Mouse (Mus musculus) spleen, embryonic (tissue): Measurements from ENCODE around the gene Rab1a.
"Not testable (repeated sequence)": the region's sequence is repeated elsewhere in the genome, so short reads cannot be mapped to it uniquely, and the experiment has no call there.

Experiments
- CTCF ChIA-PET: fragments of 350-600 bp; sonication (Branson Sonifier 250); formaldehyde crosslinking; loops from one replicate; lab custom pipeline; 2022; lab: Charles Lee

Rab1a gene

DNA sequence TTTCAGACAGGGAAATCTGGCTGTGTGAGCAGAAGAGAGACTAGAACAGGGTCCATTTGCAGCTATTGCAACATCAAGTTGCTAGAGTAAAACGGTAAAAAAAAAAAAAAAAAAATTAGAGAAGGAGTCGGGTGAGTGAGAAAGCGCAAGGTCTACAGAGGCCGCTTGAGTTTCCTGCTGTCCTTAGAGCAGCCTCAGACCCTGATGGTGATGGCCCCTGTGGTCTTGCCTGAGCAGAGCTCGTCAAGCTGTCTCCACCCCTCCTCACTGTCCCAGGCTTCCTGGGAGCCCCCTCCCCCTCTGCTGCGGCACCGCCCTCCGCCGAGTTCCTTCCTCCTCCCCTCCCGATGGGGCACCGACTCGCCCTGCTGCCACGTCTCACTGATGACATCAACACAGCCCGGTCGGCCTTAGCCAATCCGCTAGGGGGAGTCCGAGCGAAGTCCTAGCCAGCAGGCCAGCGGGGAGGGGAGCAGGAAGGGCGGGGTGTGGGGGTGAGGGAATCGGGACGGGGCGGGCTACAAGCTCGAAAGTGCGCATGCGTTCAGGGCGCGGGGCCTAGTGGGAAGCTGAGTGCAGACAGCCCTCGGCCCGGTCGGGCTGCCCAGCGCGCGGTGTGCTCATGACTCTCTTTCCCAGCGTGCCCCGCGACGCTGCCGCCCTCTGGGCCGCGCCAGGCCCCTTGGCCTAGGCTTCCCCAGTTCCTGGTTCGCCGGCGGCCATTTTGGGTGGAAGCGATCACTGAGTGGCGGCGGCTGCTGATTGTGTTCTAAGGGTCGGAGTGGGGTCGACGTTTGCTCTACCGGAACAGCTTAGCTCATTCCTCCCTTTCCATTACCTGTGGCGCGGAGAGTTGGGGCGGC, at the start of gene Rab1a:
TSS of gene Rab1a (plus strand) at position 720 of the 863 bp plus-strand sequence.
- CTCF ChIA-PET = no interaction called here

DNA sequence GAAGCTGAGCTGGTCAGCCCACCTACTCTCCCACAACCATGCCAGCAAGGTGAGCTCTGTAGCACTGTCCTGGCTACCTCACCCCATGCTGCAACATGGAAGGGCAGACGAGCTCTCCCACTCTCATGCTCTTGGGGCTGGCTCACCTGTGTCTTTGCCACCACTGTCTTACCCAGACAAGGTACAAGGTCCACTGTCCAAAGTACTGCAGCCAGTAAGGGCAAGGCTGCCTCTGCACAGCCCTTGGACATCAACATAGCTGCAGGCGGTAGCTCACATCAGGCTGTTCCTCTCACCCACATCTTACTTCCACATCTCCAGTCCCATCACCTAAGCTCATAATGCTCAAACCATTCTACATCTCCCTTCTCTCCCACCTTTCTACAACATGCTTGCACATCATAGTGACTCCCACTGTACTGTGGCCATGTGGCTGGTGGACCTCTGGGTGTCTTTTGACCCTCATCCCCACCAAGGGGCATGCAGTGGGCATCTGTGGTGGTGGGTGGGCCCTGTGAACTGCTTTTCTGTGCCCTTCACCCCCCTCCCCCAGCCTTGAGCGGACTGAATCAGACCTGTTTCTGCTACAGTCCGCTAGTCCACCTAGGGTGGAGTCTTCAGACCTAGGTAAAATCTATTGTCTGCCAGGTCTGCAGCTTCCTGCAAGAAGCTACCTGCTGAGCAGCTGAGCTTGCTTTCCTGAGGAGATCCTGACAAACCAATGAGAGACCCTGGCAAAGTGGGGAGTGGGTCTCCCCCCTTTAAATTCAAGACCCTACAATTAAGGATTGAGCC, 48.9 kb upstream of the Rab1a start:
- CTCF ChIA-PET = no interaction called here

DNA sequence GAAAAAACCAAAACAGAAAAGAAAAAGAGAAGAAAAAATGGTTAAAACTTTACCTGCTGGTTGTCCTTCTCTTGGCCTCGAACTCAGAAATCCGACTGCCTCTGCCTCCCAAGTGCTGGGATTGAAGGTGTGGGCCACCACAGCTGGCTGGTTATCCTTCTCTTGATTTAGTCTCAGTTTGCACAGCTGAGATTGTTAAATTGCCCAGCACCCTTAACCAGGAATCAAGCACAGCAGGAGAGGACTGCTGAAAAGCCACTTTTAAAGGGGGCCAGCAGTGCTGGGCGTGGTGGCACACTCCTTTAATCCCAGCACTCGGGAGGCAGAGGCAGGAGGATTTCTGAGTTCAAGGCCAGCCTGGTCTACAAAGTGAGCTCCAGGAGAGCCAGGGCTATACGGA, 47.7 kb upstream of the Rab1a start:
- CTCF ChIA-PET = not testable (repeated sequence)

DNA sequence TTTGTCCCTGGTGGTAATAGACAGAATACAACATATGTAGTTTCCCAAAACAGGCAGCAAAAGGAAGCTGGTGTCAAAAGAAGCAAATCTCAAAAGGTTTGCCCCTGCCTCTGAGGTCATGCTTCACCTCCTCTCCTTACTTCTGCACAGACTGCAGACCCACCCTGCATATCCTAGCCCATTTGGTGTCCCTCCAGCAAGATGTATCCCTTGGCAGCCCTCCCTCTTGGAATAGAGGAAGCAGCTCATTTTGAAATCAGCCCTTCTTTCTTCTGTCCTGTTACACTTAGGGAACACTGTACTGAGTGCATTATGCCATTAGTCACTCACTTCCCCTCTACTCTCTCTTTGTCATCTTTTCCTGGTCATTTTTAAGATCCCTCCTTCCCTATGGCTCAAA, 42.4 kb upstream of the Rab1a start:
- CTCF ChIA-PET = no interaction called here

DNA sequence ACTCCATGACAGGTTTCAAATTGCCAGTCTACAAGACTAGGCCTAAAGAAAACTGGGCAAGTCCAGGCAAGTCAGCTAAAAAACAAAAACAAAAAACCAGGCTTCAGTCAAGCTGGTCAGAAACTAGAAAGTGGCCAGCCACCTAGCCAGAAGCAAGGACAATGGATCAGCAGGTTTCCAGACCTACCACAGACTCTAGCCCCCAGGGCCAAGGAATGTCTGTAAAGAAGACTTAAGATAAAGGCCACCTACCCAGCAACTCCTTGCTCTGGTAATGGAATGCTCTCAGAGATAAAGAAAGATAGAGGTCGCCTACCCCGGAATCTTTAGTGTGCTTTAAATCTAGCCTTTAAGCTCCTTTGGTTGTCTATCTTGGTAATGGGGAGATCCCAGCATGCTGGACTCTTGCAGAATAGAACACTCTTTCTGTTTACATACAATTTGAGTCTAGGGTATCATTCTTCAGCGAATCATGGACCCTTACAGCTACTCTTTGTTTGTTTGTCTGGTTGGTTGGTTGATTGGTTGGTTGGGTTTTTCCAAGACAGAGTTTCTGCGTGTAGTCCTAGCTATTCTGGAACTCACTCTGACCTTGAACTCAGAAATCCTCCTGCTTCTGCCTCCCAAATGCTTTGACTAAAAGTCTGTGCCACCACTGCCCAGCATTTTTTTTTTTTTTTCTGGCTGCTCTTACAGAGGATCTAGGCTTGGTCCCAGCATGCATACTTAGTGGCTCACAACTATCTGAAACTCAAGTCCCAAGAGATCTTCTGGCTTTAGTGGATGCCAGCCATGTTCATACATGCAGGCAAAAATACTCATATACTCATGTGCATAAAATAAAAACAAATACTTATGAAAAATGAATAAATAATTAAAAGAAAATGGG, 36.0 kb upstream of the Rab1a start:
- CTCF ChIA-PET = no interaction called here

DNA sequence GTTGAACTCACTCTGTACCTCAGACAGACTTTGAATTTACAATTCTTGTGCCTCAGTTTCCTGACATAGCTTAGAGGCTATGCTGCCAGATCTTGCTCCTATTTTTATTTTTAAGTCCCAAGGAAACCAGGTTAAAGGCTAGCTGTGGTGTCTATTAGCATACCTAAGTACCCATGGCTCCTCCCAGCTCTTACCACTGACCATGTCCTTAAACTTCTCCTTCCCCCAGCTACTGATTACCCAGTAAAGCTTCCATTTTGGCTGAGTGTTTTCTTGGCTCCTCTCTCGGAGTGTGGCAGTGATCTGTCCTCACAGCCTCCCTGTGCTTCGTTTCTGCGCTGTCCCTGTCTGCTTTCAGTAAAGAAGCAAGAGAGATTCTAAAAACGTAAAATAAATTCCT, 35.2 kb upstream of the Rab1a start:
- CTCF ChIA-PET = no interaction called here

DNA sequence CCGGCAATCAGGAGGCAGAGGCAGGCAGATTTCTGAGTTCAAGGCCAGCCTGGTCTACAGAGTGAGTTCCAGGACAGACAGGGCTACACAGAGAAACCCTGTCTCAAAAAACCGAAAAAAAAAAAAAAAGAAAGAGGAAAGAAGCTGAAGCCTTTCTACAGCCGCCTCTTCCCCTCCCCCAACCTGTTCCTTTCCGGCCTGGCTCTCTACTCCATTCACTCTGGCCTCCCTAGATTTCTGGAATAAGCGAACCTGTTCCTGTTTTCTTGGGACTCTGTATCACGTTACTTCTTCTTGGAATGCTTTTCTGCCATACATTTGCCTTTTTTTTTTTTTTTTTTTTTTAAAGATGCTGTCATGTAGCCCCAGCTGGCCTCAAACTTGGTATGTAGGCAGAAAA, 34.8 kb upstream of the Rab1a start:
- CTCF ChIA-PET = not testable (repeated sequence)

DNA sequence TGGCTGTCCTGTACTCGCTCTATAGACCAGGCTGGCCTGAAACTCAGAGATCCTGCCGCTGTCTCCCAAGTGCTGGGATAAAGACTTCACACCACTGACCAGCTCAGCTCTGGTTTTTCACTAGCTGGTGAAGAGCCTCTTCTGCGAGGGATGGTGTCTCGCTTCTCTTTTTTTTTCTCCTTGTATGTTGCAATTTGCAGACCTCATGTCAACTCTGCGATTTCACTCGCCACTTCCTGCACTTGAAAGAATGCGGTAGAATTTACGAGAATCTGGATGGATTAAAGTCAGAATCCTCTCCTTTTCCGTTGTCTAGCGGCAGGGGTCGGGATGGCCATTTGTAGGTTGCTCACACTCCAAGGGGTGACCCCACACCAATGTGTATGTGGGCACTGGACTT, 32.3 kb upstream of the Rab1a start:
- CTCF ChIA-PET = interaction anchor here (0.7 kb wide), 1 partner anchor 63 kb away, joined by 3 read pairs; no protein-coding TSS in a partner anchor

DNA sequence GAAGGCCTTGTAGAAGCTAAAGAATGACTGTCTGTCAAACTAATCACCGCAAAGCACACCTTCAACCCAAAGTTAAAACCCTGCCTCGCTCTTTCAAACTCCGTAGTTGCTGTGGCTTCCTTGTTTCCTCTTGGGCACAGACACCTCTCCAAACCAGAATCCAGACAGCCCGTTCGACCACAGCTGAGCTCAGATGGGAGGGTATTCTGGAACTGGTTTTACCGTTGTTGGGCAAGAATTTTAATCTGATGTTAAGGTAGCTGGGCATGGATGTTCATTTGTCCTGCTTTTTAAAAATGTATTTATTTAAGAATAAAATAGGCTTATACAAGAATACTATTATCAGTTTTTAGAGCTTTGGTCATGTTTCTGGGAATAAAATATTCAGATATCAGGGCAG, 14.0 kb upstream of the Rab1a start:
- CTCF ChIA-PET = no interaction called here

DNA sequence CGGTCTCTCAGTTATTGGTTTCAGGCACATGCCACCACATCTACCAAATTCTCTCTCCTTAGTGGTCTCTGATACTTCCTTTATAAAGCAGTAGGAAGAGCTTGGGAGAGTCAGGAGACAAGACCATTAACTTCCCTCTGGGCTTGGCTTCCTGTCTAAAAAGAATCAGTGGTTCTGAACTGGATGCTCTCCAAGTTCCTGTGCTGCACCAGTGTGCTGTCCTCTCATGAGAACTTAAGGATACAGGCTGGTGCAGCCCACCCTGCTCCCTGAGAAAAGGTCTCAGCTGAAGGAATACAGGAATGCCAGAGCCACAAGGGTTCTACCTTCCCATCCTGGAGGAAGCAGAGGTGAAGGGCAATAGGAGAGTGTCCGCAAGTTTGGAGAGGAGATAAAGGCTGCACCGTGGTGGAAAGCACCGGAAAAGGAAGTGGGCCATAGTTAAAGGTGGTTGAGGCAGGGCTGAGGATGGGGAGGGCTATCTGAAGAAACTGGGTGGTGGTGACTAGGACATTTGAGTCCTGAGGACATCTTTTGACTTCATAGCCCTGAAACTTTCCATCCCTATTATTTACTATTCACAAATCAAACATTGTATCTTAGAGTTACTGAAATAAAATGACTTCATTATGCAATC, 8.0 kb upstream of the Rab1a start:
- CTCF ChIA-PET = interaction anchor here (0.7 kb wide), 1 partner anchor 351 kb away, joined by 3 read pairs; no protein-coding TSS in a partner anchor

DNA sequence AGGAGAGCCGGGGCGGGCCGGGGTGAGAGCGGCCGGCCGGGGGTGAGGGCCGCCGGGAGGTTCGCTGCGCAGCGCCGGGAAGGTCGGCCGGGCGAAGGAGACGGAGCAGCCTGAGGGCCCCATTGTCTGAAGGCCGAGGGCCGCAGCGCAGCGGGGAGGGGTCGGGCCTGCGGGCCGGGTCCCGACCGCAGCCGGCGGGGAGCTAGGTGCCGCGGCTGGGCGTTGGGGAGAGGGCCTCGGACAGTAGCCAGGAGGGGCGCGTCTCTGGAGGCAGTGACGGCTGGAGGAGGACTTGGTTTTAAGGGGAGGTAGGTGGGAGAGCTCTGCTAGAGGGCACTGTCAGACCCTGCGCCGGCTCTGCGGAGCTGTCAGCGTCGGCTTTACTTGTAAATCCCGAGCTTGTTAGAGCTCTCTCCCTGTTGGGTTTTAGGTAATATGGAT, 449 bp downstream of the Rab1a start:
- CTCF ChIA-PET = interaction anchor here (0.5 to 1.1 kb wide), 3 partner anchors 10 to 69 kb away, joined by 3 to 4 read pairs (median 4); no protein-coding TSS in a partner anchor

DNA sequence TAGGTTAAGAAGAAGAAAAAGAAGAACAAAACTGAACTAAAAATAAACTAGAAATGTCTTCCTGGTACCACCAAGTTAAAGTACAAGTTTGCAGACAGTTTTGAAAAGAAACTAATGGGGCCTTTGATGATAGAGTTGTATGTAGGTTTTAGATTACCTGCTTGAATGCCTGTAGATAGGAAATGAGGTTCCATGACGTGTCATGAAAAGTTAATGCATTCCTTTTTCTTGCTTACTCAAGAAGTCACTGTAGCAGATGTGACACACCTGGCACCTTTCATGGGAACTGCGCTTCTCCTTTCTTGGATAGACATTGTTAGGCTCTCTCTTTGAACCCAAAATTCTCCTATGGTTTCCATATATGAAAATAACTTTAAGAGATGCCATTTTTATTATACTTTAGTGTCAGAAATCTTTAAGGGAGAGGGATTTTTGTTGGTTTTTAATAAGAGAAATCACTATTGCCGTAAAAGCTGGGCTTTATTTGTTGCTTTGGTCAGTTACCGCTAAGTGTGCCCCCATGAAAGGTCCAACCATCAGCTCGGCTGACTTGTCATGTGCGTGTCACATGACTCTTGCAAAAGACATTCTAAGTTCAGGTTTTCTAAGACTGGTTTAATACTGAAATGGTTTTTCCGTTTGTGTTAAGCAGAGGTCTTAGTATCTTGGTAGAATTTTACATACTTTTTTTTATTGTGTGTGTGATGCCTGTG, 1.2 kb downstream of the Rab1a start:
- CTCF ChIA-PET = interaction anchor here (0.5 to 1.1 kb wide), 5 partner anchors 9 to 1248 kb away, joined by 3 to 4 read pairs (median 3); no protein-coding TSS in a partner anchor

DNA sequence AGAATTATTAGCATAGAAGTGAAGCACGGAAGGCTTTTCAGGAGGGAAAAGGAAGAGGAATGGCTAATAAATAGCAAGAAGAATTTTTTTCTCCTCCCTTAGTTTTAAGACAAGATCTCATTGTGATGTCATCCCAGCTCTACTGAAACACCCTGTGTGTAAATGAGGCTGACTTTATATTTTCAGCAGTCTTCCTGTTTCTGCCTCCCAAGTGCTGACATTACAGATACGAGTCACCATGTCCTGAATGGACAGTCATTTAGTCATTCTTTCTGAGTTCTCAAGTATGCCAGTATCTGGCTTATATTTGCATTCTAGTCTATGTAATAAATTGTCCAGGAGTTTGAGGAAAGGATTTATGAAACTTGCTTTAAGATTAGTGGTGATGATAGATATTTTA, 3.1 kb downstream of the Rab1a start:
- CTCF ChIA-PET = no interaction called here

DNA sequence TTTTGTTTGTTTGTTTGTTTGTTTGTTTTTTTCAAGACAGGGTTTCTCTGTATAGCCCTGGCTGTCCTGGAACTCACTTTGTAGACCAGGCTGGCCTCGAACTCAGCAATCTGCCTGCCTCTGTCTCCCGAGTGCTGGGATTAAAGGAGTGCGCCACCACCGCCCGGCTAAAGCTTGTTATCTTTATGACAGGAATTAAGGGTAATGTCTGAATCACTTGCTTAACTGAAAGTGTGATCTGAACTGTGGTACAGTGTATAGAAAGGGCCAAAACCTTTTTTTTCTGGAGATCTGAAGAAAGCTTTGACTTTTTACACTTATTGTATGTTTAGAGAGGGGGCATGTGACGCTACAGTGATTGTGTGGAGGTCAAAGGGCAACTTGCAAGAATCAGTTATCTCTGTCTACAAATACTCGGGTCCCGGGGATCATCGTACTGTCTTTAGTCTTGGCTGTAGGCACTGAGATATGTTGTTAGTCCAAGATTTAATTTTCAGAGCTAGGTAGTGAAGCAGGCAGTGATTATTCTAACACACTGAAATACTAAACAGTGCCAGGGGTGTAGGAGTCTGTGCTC, 3.7 kb downstream of the Rab1a start:
- CTCF ChIA-PET = no interaction called here

DNA sequence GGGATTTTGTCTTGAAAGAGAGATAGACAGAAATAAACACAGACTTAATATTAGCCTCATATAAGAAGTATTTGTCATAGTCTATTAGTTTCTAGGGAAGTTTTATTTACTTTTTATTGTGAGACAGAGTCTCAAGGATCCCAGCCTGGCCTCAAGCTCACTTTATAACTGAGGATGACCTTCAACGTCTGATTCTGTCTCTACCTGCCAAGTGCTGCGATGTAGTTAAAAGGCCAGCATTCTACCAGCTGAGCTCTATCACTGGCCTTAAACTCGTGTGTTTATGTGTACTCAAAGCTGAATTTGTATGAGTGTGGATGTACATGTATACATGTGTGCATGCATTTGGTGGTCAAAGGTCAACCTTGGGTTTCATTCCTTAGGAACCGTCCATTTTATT, 4.3 kb downstream of the Rab1a start:
- CTCF ChIA-PET = no interaction called here

DNA sequence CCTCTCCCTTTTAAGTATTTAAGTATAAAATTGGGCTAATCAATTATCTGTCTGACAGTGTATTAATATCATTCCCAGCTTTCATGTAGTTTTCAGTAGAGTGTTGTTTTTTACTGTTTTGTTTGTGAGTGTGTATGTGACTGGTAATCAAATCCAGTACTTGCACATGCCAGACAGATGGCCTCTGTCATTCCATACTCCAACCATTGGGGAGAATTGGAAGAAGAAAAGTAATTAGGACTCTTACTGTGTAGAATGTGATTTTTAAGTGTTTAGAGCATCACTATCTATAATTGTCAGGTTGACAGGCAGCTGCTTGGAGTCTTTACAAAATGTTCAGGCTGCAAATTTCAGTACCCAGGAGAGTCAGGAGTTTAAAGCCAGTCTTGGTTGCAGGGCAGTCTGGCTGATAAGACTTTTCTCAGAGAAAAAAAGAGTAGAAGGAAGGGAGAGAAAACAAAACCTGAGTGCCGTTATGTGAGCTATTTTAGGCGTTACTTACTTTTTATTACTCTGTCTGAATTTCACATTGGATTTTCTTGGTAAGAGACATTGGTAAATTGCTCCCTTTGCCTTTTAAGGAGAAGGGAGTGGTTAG, 5.5 kb downstream of the Rab1a start:
- CTCF ChIA-PET = interaction anchor here (0.5 to 0.8 kb wide), 3 partner anchors 9 to 1598 kb away, joined by 3 to 6 read pairs (median 6); no protein-coding TSS in a partner anchor

DNA sequence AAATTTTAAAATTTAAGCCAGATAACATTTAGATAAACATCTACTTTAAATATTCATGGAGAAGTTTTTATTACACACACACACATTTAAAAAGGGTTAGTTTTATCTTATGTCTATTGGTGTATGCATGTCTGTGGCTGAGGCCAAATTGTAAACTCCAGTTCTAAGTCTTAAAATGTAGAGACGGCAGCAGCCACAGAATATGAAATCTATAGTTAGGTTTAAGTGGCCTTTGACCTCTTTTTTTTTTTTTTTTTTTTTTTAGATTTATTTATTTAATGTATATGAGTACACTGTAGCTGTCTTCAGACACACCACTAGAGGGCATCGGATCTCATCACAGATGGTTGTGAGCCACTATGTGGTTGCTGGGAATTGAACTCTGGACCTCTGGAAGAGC, 6.4 kb downstream of the Rab1a start:
- CTCF ChIA-PET = interaction anchor here (0.7 kb wide), 2 partner anchors 9 to 72 kb away, joined by 3 to 6 read pairs; no protein-coding TSS in a partner anchor

DNA sequence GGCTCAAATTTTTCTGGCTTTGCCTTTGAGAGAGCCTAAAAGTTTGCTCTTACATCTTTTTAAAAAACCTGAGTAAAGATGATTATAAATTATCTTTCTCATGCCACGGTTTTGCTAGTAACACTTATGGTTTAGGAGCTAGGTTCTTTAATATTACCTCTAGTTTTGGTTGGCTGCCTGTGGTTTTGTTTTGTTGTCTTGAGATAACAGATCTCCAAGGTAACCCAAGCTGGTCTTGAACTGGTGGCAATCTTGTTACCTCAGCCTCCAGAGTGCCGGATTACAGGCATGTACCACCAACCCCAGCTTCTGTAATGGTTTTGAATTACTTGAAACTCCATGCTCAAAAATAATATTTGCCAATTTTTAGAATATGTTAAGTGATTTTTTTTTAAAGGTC, 10.6 kb downstream of the Rab1a start:
- CTCF ChIA-PET = interaction anchor here (1.0 kb wide), 1 partner anchor 10 kb away, joined by 3 read pairs; no protein-coding TSS in a partner anchor

DNA sequence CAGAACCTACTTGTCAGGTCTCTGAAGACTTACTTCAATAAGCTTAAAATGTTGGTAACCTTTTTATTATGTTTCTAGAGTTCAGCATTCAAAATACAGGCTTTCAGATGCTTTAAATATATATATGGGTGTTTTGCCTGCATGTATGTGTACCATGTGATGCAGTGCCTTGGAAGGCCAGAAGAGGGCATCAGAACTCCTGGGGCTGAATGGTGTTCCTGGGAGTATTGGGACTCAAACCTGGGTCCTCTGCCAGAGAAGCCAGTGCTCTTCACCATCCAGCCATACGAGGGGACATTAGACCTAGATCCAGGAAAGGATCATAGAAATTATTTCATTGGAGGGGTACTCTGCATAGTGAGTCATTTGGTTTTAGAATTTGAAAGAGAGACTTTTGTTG, 13.5 kb downstream of the Rab1a start:
- CTCF ChIA-PET = interaction anchor here (0.6 kb wide), 1 partner anchor 35 kb away, joined by 8 read pairs; the partner anchor contains the start of gene Cep68
